Mouse (Mus musculus) bone marrow macrophage, adult 2 months (primary cell): ENCODE results near the gene Ccdc137. TPM values are rescaled to one million over a fixed set of nuclear protein-coding genes. Genes with fewer than 3 reads are reported as not detected.

ENCODE experiments used
- H3K27ac ChIP-seq: 2 replicates; pipeline ENCODE4 v1.5.1; 2012; ENCODE audit warnings: low read depth, low read length; ENCODE audit not compliant: insufficient read depth
- H3K4me1 ChIP-seq: 2 replicates; pipeline ENCODE4 v1.6.1; 2012; ENCODE audit warnings: low read length; ENCODE audit not compliant: control insufficient read depth, insufficient read depth
- H3K4me3 ChIP-seq: 2 replicates; pipeline ENCODE4 v1.5.1; 2012; ENCODE audit warnings: mild to moderate bottlenecking, low read length, moderate library complexity; ENCODE audit not compliant: insufficient read depth
- CTCF ChIP-seq: IDR thresholded peaks from 2 replicates; pipeline ENCODE4 v1.5.1; 2012; ENCODE audit warnings: low read depth, mild to moderate bottlenecking, low read length, moderate library complexity
- POLR2A ChIP-seq: IDR thresholded peaks from 2 replicates; pipeline ENCODE4 v1.6.1; 2012; ENCODE audit warnings: mild to moderate bottlenecking, low read depth, low read length, borderline replicate concordance
- polyA plus RNA-seq: library from polyadenylated mRNA; stranded (reverse); fragments of >200 nt; gene quantifications from 2 replicates; pipeline ENCODE4 v1.2.4, GENCODE M21; 2012; ENCODE audit not compliant: missing spikeins, insufficient read depth, insufficient read length

Ccdc137 gene
- polyA plus RNA-seq, 1 experiment = 9.9 TPM

DNA sequence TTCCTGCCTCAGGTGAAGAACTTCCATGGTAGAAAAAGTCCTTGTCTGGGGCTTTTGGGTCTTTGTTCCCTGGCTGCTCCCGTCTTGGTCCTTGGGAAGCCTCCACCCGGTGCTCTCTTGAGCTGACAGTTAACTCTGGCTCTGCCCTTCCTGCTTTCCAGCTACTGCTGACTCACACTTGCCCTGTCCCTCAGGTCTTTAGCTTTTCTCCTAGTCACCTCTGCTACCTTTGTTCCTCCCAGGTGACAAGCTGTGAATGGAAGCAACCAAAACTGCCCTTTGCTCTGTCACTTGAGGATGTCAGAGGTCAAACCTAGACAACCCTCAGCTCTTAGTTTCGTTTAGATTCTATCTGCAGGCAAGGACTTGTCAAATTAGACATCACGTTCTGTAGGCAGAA lies 52.0 kb downstream of the Ccdc137 start:
- peaks cover 9% of the 10 kb centered on the region for H3K4me1 ChIP-seq
- no peak for TF ChIP-seq POLR2A
- TF ChIP-seq CTCF = no peak
- H3K4me3 ChIP-seq = no peak overlapping the region
- H3K27ac ChIP-seq = no peak overlapping the region

DNA sequence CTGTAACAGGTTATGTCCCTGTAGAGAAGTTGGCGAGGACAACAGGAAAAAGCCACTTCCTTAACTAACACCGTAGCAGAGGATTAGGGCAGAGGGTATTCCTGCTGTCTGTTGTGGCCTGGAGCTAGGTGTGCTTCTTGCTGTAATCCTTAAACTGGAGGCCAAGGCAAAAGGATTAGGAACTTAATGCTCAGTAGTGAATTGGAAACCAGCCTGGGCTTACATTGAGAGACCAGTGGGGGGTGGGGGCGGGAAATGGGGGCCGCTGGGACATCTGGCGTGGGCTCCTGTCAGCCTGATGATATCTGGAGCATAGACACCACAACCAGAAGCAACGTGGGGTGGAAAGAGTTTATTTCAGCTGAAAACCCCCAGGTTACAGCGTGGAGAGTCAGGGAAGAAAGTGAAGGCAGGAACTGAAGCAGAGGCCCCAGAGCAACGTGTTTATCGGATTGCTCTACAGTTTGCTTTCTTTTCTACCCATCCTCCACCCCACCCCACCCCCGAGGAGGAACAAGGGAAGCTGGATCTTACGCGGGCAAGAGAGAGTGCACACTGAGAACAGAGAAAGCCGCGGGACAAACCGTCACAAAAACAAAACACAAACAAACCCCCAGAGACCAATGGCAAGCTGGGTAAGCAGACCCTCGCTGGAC lies 52.6 kb downstream of the Ccdc137 start:
- Histone ChIP-seq H3K4me1 (peaks cover 9% of the 10 kb centered on the region), H3K27ac (peak overlapping the region; percentile 64), H3K4me3 (peak overlapping the region; percentile 49)
- TF ChIP-seq CTCF (no peak), POLR2A (no peak)

DNA sequence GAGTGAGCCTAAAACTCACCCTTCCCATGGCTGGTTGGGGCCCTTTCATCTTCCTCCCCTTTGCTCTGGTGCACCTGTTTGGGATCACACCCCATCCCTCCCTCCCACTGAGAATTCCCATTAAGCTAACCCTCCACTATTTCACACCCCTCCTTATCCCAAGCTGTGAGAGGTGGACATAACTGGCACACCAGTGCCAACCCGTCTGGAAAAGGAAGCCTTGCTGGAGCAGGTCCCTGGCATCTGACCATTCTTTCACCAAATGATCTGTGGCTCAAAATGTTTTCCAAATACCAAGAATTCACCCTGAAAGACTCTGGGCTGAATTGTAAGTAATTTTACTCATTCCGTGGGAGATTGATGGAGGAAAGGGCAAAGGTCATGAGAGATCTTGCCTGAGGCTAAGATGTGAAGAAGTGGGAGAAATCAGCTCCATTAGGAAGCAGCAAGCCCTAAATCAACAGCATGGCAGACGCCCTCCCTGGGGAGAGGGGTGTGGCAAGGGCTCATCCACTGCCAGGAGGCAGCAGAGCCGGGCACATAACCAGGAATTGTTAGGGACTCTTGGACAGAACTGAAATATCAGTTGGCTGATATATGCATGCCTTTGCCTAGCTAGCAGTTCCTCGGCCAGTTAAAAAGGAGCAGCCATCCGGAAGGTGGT lies 55.0 kb downstream of the Ccdc137 start:
- TF ChIP-seq POLR2A = no peak
- TF ChIP-seq CTCF = no peak
- peaks cover 9% of the 10 kb centered on the region for H3K4me1 ChIP-seq

More for the DNA sequence above, 55.0 kb downstream of the Ccdc137 start:
- Histone ChIP-seq H3K27ac (no peak overlapping the region), H3K4me3 (no peak overlapping the region)

Other genes with a start within 250 kb of the Ccdc137 start
- gene Bahcc1, start 225.2 kb upstream of the Ccdc137 start, polyA plus RNA-seq = 5.2 and 5.7 TPM in 2 replicates
- 2,086 and 2,131 TPM in 2 replicates for gene Actg1, start 109.6 kb upstream of the Ccdc137 start, polyA plus RNA-seq
- gene Fscn2, start 96.6 kb upstream of the Ccdc137 start, polyA plus RNA-seq = not detected in 2 replicates
- gene Faap100, start 79.4 kb upstream of the Ccdc137 start, polyA plus RNA-seq = 10.4 and 13.1 TPM in 2 replicates
- gene Nploc4, start 20.4 kb upstream of the Ccdc137 start, polyA plus RNA-seq = 45.6 and 46.6 TPM in 2 replicates
- gene Tspan10, start 15.5 kb upstream of the Ccdc137 start, polyA plus RNA-seq = 0.32 TPM in 1 of 2 replicates, not detected in the other
- gene Pde6g, start 4.6 kb upstream of the Ccdc137 start, polyA plus RNA-seq = 0.49 and 0.62 TPM in 2 replicates
- 11.4 and 15.4 TPM in 2 replicates for gene Oxld1, start within 50 bp of the Ccdc137 start, polyA plus RNA-seq
- gene Arl16, start 9.5 kb downstream of the Ccdc137 start, polyA plus RNA-seq = 13.0 and 13.6 TPM in 2 replicates
- 43.3 and 46.7 TPM in 2 replicates for gene Mrpl12, start 26.5 kb downstream of the Ccdc137 start, polyA plus RNA-seq
- 62.9 and 65.6 TPM in 2 replicates for gene Slc25a10, start 33.7 kb downstream of the Ccdc137 start, polyA plus RNA-seq
- gene Gcgr, start 72.6 kb downstream of the Ccdc137 start, polyA plus RNA-seq = not detected in 2 replicates
- gene Mcrip1, start 91.6 kb downstream of the Ccdc137 start, polyA plus RNA-seq = 63.5 and 64.0 TPM in 2 replicates
- not detected in 2 replicates for gene Ppp1r27, start 93.0 kb downstream of the Ccdc137 start, polyA plus RNA-seq
- gene P4hb, start 115.1 kb downstream of the Ccdc137 start, polyA plus RNA-seq = 292 and 334 TPM in 2 replicates
- gene Arhgdia, start 123.5 kb downstream of the Ccdc137 start, polyA plus RNA-seq = 628 and 760 TPM in 2 replicates
- 97.5 and 121 TPM in 2 replicates for gene Alyref, start 140.2 kb downstream of the Ccdc137 start, polyA plus RNA-seq
- 127 and 128 TPM in 2 replicates for gene Anapc11, start 140.3 kb downstream of the Ccdc137 start, polyA plus RNA-seq
- gene Npb, start 150.4 kb downstream of the Ccdc137 start, polyA plus RNA-seq = 1.4 TPM in 1 of 2 replicates, not detected in the other
- 52.4 and 64.5 TPM in 2 replicates for gene Pcyt2, start 159.8 kb downstream of the Ccdc137 start, polyA plus RNA-seq
- gene Sirt7, start 167.1 kb downstream of the Ccdc137 start, polyA plus RNA-seq = 78.5 and 91.5 TPM in 2 replicates
- gene Mafg, start 175.5 kb downstream of the Ccdc137 start, polyA plus RNA-seq = 76.0 and 77.5 TPM in 2 replicates
- gene Pycr1, start 185.7 kb downstream of the Ccdc137 start, polyA plus RNA-seq = 0.61 and 0.78 TPM in 2 replicates
- gene Myadml2, start 190.0 kb downstream of the Ccdc137 start, polyA plus RNA-seq = not detected in 2 replicates
- gene Notum, start 203.1 kb downstream of the Ccdc137 start, polyA plus RNA-seq = not detected in 2 replicates
- 42.8 and 50.5 TPM in 2 replicates for gene Aspscr1, start 214.9 kb downstream of the Ccdc137 start, polyA plus RNA-seq